Mouse (Mus musculus) erythroblast, embryonic 14.5 days (primary cell): Measurements from ENCODE around the gene Slc6a1. TPM values are rescaled to one million over a fixed set of nuclear protein-coding genes. Genes with fewer than 3 reads are reported as not detected.

ENCODE experiments used
- H3K27me3 ChIP-seq: 2 replicates; pipeline ENCODE4 v1.6.1; 2012; ENCODE audit warnings: inconsistent platforms; ENCODE audit not compliant: control insufficient read depth
- H3K36me3 ChIP-seq: 2 replicates; pipeline ENCODE4 v1.6.1; 2012; ENCODE audit warnings: mild to moderate bottlenecking, inconsistent platforms; ENCODE audit not compliant: control insufficient read depth
- H3K4me1 ChIP-seq: 2 replicates; pipeline ENCODE4 v1.6.1; 2012; ENCODE audit warnings: inconsistent platforms; ENCODE audit not compliant: control insufficient read depth
- H3K4me3 ChIP-seq: replicated peaks from 2 replicates; pipeline ENCODE3; 2012; ENCODE audit warnings: moderate library complexity, mild to moderate bottlenecking, inconsistent platforms
- H3K9me3 ChIP-seq: 2 replicates; pipeline ENCODE4 v1.6.1; 2012; ENCODE audit warnings: low read length, inconsistent platforms, mixed read lengths; ENCODE audit not compliant: control insufficient read depth
- GATA1 ChIP-seq: IDR thresholded peaks from 2 replicates; pipeline ENCODE4 v1.6.1; 2012; ENCODE audit warnings: low read length, inconsistent platforms, mixed read lengths
- TAL1 ChIP-seq: IDR thresholded peaks from 3 replicates; pipeline ENCODE4 v1.6.1; 2012; ENCODE audit warnings: low read length, inconsistent platforms, mixed read lengths
- polyA plus RNA-seq: library from polyadenylated mRNA; stranded (reverse); fragments of >175 nt; gene quantifications from 2 replicates; pipeline ENCODE4 v1.2.3, GENCODE M21; 2012

Gene Slc6a1
- polyA plus RNA-seq, 1 experiment, result not detected

DNA sequence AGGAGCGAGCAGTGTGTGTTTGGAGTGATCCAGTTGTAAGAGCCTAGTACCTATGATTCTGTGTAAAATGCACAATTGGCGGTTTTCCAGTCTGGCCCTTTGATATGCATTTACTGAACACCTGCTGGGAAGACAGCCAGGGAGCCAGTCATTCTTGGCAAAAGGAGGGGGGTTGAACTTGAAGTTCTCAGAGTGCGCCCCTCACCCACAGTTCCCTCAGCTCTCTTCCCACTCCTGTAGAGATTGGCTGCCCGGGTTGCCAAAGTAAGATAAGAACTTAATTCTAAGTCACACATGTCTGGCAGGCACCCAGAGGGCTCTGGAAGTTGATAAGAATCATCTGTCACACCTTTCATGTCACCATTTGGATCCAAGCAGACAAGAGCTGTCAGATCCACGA lies 18.0 kb upstream of the Slc6a1 start:
- no peaks in the 10 kb centered on the region for H3K27me3 ChIP-seq
- no peaks in the 10 kb centered on the region for H3K9me3 ChIP-seq
- H3K4me3 ChIP-seq, result no peak overlapping the region
- TF ChIP-seq TAL1, result no peak
- TF ChIP-seq GATA1, result no peak
- H3K36me3 ChIP-seq, result no peaks in the 10 kb centered on the region
- no peaks in the 10 kb centered on the region for H3K4me1 ChIP-seq

DNA sequence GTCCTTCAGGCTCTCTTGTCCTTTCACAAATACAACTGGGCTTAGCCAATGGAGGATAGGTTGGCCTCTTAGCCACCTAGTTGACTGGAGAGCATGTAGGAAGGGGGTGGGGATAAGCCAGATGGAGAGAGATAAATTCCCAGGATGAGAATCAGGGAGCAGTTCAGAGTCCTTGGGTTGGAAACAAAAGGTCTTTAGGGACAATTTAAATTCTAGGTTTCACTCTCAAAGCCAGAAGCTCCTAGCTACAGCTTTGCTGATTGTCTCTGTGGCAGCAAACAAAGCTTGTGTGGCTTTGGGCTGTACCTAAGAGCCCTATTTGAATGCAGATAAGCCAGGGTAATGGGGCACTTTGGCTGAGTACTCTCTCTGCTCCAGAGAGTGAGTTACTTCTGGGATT lies 16.2 kb upstream of the Slc6a1 start:
- Histone ChIP-seq H3K9me3 (no peaks in the 10 kb centered on the region), H3K27me3 (no peaks in the 10 kb centered on the region), H3K36me3 (no peaks in the 10 kb centered on the region), H3K4me3 (no peak overlapping the region), H3K4me1 (no peaks in the 10 kb centered on the region)
- no peak for TF ChIP-seq GATA1
- TF ChIP-seq TAL1, result no peak

DNA sequence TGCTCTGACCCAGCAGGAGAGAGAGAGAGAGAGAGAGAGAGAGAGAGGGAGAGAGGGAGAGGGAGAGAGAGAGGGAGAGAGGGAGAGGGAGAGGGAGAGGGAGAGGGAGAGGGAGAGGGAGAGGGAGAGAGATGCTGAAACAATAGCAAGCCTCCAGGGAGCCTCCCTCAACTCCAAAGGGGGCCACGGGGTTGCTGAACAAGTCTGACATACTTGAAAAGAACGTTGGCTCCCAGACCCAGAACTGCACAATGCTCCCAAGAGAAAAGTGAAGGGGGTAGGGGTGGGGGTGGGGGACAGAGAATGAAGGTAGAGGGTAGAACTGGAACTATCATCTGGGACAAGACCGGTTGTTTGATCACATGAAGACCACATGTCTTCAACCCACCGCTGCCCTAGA lies 14.5 kb upstream of the Slc6a1 start:
- Histone ChIP-seq H3K36me3 (no peaks in the 10 kb centered on the region), H3K4me3 (no peak overlapping the region), H3K27me3 (no peaks in the 10 kb centered on the region), H3K4me1 (no peaks in the 10 kb centered on the region), H3K9me3 (no peaks in the 10 kb centered on the region)
- TF ChIP-seq GATA1 (no peak), TAL1 (no peak)

DNA sequence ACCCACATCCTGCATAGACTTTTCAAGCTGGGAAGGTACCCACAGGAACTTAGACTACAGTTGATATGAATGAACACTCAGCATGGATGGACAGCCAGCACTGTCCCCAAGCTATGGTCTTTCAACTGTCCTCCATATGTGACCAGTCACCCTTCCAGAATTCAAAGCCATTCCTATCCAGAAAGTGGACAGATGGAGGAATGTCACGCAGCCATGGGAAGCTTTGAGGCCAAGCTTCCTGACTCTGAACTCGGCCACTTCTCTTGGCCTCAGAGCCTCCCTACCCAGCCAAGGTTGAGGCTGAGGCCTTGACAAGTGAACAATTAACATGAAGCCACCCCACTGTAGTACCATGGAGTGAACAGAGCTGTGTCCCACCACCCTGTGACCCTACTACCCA lies 12.8 kb upstream of the Slc6a1 start:
- H3K27me3 ChIP-seq, result no peaks in the 10 kb centered on the region
- no peaks in the 10 kb centered on the region for H3K4me1 ChIP-seq
- H3K36me3 ChIP-seq, result no peaks in the 10 kb centered on the region
- TF ChIP-seq TAL1 (no peak), GATA1 (no peak)
- no peak overlapping the region for H3K4me3 ChIP-seq
- no peaks in the 10 kb centered on the region for H3K9me3 ChIP-seq

DNA sequence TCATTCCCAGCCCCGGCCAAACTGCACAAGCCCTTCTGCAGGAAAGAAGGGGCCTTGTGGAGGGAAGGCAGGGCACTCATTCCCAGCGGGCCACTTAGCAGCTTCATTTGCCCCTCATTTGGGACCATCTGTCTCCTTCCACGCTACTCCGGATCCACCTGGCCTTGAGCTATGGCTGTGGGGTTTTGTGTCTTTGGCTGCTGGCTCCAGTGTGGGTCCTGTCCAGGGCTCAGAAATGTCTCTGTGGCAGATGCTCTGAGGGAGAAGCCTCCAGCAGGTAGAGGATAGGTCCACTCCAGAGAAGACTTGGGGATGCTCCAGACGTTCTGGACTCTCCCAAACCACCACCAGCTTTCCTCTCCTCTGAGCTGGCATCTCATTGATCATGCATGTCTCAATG lies 11.6 kb upstream of the Slc6a1 start:
- TF ChIP-seq GATA1 (no peak), TAL1 (no peak)
- H3K4me1 ChIP-seq, result no peaks in the 10 kb centered on the region
- no peak overlapping the region for H3K4me3 ChIP-seq
- no peaks in the 10 kb centered on the region for H3K9me3 ChIP-seq
- no peaks in the 10 kb centered on the region for H3K36me3 ChIP-seq
- H3K27me3 ChIP-seq, result no peaks in the 10 kb centered on the region

DNA sequence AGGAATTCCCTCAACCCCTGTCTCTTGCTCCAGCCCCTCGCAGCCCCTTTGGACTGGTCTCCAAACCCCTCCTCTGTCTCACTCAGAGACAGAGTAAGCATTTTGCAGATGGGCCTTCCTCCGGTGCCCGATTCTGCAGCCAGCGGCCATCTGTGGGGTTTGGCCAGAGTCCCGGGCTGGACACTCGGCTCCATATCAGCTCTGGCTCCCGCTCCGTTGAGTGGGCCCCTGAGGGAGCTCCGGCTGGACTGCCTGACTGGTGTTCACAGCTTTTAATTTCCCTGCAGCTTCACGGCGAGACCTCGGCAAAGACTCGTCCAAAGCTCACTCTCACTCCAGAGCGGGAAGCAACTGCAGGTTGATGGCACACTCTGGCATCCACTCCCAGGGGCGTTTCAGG lies 10.2 kb upstream of the Slc6a1 start:
- Histone ChIP-seq H3K9me3 (no peaks in the 10 kb centered on the region), H3K27me3 (no peaks in the 10 kb centered on the region), H3K4me1 (no peaks in the 10 kb centered on the region), H3K4me3 (no peak overlapping the region), H3K36me3 (no peaks in the 10 kb centered on the region)
- no peak for TF ChIP-seq GATA1
- TF ChIP-seq TAL1, result no peak

DNA sequence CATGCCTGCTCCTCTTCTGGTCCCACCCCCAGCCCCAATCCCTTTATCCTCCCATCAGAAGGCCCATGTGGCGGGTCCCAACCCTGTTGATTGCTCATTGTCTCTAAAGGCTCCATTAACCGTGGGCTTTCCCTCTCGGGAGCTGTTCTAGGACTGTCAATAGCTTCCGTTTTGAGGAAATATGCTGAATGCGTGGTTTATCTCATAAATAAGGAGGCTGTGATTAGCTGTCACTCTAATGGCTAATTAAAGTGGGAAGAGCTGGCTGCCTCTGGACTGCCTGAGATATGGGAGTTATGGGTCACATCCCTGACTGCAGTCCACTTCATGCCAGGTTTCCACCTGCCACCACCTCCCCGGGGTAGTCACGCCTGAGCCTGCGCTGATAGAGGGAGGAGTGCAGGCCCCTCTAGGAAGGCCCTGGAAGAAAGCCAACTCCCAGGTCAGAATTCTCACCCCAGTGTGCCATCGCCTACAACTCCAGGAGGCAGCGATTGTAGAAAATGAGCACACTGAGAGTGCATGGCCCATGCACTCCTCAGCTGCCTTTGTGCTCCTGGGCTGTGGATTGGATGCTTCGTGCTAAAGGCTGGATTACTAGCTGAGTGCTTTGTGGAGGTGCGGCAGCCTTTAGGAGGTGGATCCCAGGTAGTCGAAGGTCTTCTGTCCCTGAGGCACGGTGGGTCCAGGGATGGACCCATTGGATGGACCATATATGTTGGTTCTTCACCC lies 8.3 kb upstream of the Slc6a1 start:
- H3K36me3 ChIP-seq, result no peaks in the 10 kb centered on the region
- H3K4me1 ChIP-seq, result no peaks in the 10 kb centered on the region
- no peak overlapping the region for H3K4me3 ChIP-seq
- TF ChIP-seq GATA1 (no peak), TAL1 (no peak)
- H3K9me3 ChIP-seq, result no peaks in the 10 kb centered on the region
- no peaks in the 10 kb centered on the region for H3K27me3 ChIP-seq

DNA sequence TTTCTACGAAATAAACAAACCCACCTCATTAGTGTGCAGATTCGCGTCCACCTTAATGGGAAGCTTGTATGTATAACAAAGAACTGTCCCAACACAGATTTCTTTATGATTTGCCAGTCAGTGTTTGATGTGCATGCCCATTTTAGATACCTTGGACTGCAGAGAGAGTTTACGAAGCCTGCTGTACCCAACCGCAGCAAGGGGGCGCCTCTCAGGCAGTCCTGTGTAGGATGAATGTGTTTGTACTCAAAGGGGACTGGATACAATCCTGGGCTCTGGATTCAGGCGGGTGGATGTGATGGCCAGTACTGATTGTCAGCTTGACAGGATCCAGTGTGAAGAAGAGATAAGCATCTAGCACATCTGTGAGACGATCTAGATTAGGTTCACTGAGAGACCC lies 6.6 kb upstream of the Slc6a1 start:
- H3K36me3 ChIP-seq, result no peaks in the 10 kb centered on the region
- no peaks in the 10 kb centered on the region for H3K9me3 ChIP-seq
- H3K27me3 ChIP-seq, result no peaks in the 10 kb centered on the region
- H3K4me3 ChIP-seq, result no peak overlapping the region
- no peak for TF ChIP-seq TAL1
- TF ChIP-seq GATA1, result no peak
- H3K4me1 ChIP-seq, result no peaks in the 10 kb centered on the region

DNA sequence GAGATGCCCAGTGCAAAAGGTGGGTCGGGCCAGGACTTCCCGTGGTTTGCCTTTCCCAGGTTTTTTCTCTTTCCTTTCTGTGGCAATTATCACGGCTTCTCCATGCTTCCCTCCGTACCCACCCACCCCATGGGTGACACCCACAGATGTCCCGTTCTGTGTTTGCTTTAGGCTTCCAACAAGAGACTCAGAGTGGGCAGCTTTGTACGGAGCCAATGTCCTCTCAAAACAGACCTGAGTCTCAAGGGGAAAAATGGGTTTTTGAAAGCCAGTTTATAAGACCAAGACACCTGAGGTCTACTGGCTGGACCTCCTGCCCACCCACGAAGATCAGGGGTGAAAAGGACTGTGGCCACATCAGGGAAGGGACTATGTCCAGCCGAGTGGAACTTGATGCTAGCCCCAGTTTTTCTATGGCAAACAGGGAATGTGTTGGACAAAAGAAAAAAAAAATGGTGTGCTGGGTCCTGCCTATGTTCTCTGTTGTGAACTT lies 889 bp downstream of the Slc6a1 start:
- no peaks in the 10 kb centered on the region for H3K36me3 ChIP-seq
- no peak overlapping the region for H3K4me3 ChIP-seq
- TF ChIP-seq GATA1 (no peak), TAL1 (no peak)
- H3K27me3 ChIP-seq, result peaks cover 40% of the 10 kb centered on the region
- no peaks in the 10 kb centered on the region for H3K9me3 ChIP-seq
- H3K4me1 ChIP-seq, result no peaks in the 10 kb centered on the region
